Mouse (Mus musculus): ENCODE measurements around the gene Spred3. TPM values are rescaled to one million over a fixed set of nuclear protein-coding genes. Genes with fewer than 3 reads are reported as not detected.
"Not testable (repeated sequence)": the region's sequence is repeated elsewhere in the genome, so short reads cannot be mapped to it uniquely, and the experiment has no call there.

Spred3 gene
- 5.9 and 7.0 TPM in 2 replicates for polyA plus RNA-seq (2012; ENCODE audit: insufficient read depth, low replicate concordance)

DNA sequence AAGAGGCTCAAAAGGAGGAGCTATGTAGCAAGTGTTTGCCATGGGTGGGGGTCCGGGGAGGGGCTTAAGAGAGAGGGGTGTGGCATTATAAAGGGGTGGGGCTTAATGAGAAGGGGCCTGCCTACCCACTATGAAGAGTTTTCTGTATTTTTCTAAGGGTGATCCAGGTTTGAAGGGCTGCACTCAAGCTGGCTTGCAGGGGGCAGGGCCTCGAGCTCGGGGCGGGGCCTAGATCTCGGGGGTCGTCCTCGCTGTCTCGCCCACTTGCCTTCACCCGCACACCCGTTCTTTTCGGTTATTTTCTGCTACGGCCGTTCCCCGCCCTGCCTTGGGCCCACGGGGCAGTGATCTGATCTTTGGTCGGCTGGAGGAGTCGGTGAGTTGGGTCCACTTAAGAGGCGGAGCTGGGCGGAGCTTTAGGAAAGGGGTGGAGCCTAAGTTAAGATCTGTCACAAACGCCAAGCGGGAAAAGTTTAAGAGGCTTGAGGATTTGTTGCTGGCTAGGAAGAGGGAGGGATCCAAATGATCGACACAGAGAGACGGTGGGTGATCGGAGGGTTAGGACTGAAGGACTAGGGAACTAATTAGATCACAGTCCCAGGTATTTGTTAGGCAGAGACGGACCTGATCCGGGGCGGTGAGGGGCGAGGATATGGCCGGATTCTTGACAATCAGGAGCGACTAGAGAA lies at the start of gene Spred3, which contains the start of gene Ggn:
Spred3 (minus strand) TSS at position 346 of the 689 bp plus-strand sequence.
Ggn (plus strand) TSS at position 145 of the 689 bp plus-strand sequence.
- H3K4me1 ChIP-seq: peaks cover 67% of the 10 kb centered on the region
- H3K4me3 ChIP-seq (replicated peaks): peak within 1 kb of the TSS; percentile 95
- peaks cover 56% of the 10 kb centered on the region for H3K36me3 ChIP-seq (replicated peaks; ENCODE audit: low read length)
- no peaks in the 10 kb centered on the region for H3K9me3 ChIP-seq
- TF ChIP-seq FLI1 (IDR thresholded peaks at IDR 0.05; ENCODE audit: low read length) (no peak), GATA1 (IDR thresholded peaks at IDR 0.05; ENCODE audit: borderline replicate concordance, low read length) (no peak)
- H3K27me3 ChIP-seq (replicated peaks): peaks cover 2% of the 10 kb centered on the region

DNA sequence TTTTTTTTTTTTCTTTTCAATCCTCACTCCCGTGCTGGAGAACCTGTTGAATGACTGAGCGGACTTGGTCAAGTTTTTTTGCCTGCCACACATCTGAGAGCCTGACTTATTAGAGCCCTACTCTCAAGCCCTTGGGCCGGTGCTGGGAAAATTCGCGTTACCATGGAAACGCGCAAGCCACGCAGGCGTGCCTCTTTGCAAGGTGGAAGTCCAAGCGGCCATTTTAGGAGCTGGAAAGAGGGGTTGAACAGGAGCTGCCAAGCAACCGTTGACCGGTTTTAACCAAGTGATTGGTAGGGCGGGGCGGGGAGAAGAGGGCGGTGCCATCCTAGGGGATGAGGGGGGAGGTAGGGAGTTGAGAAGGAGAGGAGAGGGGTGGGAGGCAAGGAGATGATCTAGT lies 44.6 kb upstream of the Spred3 start:
- no peaks in the 10 kb centered on the region for H3K27me3 ChIP-seq (replicated peaks)
- peaks cover 25% of the 10 kb centered on the region for H3K4me1 ChIP-seq
- no peak overlapping the region for H3K4me3 ChIP-seq (replicated peaks)
- TF ChIP-seq GATA1 (IDR thresholded peaks at IDR 0.05; ENCODE audit: borderline replicate concordance, low read length) (no peak), FLI1 (IDR thresholded peaks at IDR 0.05; ENCODE audit: low read length) (no peak)
- peaks cover 46% of the 10 kb centered on the region for H3K36me3 ChIP-seq (replicated peaks; ENCODE audit: low read length)
- H3K9me3 ChIP-seq: peaks cover 64% of the 10 kb centered on the region

DNA sequence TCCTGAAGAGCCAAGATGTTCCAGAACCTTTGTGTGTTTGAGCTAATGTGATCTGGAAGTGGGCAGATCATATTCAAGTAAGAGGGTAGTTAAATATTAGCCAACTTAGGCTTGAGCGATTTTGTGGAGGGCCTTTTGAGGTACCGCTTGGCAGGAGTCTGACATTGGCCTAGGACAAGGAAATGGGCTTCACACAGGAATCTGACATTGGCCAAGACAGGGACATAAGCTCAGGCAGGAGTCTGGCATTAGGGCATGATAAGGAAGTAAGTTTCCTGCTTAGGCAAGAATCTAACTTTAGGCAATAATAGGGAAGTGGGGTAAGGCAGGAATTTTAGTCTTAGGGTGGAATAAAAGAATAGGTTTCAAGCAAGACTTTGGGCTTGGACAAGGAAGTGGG lies 44.0 kb upstream of the Spred3 start:
- TF ChIP-seq GATA1 (IDR thresholded peaks at IDR 0.05; ENCODE audit: borderline replicate concordance, low read length): no peak
- TF ChIP-seq FLI1 (IDR thresholded peaks at IDR 0.05; ENCODE audit: low read length): no peak
- H3K4me3 ChIP-seq (replicated peaks): no peak overlapping the region
- peaks cover 58% of the 10 kb centered on the region for H3K9me3 ChIP-seq
- H3K27me3 ChIP-seq (replicated peaks): no peaks in the 10 kb centered on the region
- H3K4me1 ChIP-seq: peaks cover 29% of the 10 kb centered on the region
- H3K36me3 ChIP-seq (replicated peaks; ENCODE audit: low read length): peaks cover 40% of the 10 kb centered on the region

DNA sequence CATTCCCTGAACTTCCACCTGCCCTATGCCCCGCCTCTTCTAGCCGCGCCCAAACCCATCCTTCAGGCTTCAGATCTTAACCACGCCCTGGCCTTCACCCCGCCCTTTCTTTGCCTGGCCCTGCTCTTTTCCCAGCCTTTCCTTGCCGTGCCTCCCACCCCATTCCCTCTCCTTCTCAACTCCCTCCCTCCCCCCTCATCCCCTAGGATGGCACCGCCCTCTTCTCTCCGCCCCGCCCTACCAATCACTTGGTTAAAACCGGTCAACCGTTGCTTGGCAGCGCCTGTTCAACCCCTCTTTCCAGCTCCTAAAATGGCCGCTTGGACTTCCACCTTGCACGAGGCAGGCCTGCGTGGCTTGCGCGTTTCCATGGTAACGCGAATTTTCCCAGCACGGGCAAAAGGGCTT lies 43.5 kb upstream of the Spred3 start, which contains the start of gene Catsperg1:
Catsperg1 (minus strand) TSS at position 361 of the 408 bp plus-strand sequence.
- TF ChIP-seq FLI1 (IDR thresholded peaks at IDR 0.05; ENCODE audit: low read length) (no peak), GATA1 (IDR thresholded peaks at IDR 0.05; ENCODE audit: borderline replicate concordance, low read length) (no peak)
- Histone ChIP-seq H3K27me3 (replicated peaks) (no peaks in the 10 kb centered on the region), H3K36me3 (replicated peaks; ENCODE audit: low read length) (peaks cover 35% of the 10 kb centered on the region), H3K9me3 (peaks cover 53% of the 10 kb centered on the region), H3K4me3 (replicated peaks) (no peak within 1 kb of the TSS), H3K4me1 (peaks cover 32% of the 10 kb centered on the region)

DNA sequence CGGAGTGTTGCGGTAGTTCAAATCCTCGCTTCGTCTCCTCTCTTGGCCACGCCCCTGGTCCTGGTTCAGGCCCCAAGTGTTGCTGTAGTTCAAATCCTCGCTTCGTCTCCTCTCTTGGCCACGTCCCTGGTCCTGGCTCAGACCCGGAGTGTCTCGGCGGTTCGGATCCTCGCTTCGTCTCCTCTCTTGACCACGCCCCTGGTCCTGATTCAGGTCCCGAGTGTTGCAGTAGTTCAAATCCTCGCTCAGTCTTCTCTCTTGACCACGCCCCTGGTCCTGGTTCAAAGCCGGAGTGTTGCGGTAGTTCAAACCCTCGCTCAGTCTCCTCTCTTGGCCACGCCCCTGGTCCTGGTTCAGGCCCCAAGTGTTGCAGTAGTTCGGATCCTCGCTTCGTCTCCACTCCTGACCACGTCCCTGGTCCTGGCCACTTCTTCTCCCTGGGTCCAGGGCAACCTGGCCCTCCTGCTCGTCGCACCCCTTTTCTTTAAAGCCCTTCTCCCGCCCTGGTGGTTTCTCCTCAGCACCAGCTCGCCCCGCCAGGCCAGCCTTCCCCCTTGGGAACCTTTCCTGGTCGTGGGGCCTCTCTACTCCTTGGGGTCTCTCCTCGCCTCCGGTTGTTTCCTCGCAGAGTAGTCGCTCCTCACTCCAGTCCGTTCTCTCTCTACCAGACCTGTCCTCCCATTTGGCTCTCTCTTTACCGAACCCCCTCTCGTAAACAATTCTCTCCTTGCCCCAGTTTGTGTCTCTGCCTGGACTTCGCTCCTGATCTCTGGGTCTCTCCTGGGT lies 42.8 kb upstream of the Spred3 start:
- not testable (repeated sequence) for H3K27me3 ChIP-seq (replicated peaks); H3K4me3 ChIP-seq (replicated peaks)
- H3K9me3 ChIP-seq: peaks cover 48% of the 10 kb centered on the region
- peaks cover 30% of the 10 kb centered on the region for H3K36me3 ChIP-seq (replicated peaks; ENCODE audit: low read length)
- peaks cover 32% of the 10 kb centered on the region for H3K4me1 ChIP-seq

DNA sequence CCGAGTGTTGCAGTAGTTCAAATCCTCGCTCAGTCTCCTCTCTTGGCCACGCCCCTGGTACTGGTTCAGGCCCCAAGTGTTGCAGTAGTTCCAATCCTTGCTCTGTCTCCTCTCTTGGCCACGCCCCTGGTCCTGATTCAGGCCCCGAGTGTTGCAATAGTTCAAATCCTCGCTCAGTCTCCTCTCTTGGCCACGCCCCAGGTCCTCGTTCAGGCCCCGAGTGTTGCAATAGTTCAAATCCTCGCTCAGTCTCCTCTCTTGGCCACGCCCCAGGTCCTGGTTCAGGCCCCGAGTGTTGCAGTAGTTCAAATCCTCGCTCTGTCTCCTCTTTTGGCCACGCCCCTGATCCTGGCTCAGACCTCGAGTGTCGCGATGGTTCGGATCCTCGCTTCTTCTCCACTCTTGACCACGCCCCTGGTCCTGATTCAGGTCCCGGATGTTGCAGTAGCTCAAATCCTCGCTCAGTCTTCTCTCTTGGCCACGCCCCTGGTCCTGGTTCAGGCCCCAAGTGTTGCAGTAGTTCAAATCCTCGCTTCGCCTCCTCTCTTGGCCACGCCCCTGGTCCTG lies 42.1 kb upstream of the Spred3 start:
- Histone ChIP-seq H3K27me3 (replicated peaks) (no peaks in the 10 kb centered on the region), H3K9me3 (peaks cover 41% of the 10 kb centered on the region), H3K4me3 (replicated peaks) (peak overlapping the region; percentile 93), H3K36me3 (replicated peaks; ENCODE audit: low read length) (peaks cover 23% of the 10 kb centered on the region), H3K4me1 (peaks cover 32% of the 10 kb centered on the region)
- no peak for TF ChIP-seq FLI1 (IDR thresholded peaks at IDR 0.05; ENCODE audit: low read length)
- TF ChIP-seq GATA1 (IDR thresholded peaks at IDR 0.05; ENCODE audit: borderline replicate concordance, low read length): no peak

DNA sequence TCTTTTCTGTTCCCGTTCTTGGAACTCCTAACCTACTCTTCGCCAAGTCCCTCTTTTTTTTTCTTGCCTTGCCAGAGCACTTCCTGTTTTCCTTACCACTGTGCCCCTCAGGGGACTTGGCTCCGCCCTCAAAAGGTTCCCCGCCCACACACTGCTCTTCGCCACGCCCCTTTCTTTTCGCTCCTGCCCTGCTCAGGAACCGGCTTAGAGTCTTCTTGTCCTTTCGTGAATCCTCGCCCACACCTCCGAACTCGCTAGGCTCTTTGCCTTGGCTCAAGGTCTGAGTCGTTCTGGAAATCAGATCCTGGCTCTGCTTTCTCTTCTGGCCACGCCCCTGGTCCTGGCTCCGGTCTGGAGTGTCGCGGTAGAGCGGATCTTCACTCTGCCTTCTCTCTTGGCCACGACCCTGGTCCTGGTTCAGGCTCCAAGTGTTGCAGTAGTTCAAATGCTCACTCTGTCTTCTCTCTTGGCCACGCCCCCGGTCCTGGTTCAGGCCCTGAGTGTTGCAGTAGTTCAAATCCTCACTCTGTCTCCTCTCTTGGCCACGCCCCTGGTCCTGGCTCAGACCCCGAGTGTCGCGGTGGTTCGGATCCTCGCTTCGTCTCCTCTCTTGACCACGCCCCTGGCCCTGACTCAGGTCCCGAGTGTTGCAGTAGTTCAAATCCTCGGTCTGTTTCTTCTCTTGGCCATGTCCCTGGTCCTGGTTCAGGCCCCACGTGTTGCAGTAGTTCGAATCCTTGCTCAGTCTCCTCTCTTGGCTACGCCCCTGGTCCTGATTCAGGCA lies 41.4 kb upstream of the Spred3 start:
- Histone ChIP-seq H3K27me3 (replicated peaks) (no peaks in the 10 kb centered on the region), H3K9me3 (peaks cover 35% of the 10 kb centered on the region), H3K36me3 (replicated peaks; ENCODE audit: low read length) (peaks cover 18% of the 10 kb centered on the region), H3K4me3 (replicated peaks) (peak overlapping the region; percentile 93), H3K4me1 (peaks cover 30% of the 10 kb centered on the region)
- TF ChIP-seq FLI1 (IDR thresholded peaks at IDR 0.05; ENCODE audit: low read length) (no peak), GATA1 (IDR thresholded peaks at IDR 0.05; ENCODE audit: borderline replicate concordance, low read length) (no peak)

DNA sequence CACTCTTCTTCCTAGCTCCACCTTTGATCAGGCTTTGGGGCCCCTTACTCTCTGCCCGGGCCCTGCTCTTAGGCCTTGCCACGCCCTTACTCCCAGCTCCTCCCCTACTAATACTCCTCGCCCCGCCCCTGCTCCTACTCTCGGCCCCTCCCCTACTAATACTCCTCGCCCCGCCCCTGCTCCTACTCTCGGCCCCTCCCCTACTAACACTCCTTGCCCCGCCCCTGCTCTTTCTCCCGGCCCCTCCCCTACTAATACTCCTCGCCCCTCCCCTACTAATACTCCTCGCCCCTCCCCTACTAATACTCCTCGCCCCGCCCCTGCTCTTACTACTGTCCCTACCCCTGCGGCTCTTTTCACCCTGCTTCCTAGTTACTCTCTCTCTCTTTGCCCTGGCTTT lies 40.8 kb upstream of the Spred3 start:
- H3K36me3 ChIP-seq (replicated peaks; ENCODE audit: low read length): peaks cover 13% of the 10 kb centered on the region
- H3K4me1 ChIP-seq: peaks cover 29% of the 10 kb centered on the region
- peak overlapping the region; percentile 93 for H3K4me3 ChIP-seq (replicated peaks)
- not testable (repeated sequence) for H3K27me3 ChIP-seq (replicated peaks)
- H3K9me3 ChIP-seq: peaks cover 33% of the 10 kb centered on the region

DNA sequence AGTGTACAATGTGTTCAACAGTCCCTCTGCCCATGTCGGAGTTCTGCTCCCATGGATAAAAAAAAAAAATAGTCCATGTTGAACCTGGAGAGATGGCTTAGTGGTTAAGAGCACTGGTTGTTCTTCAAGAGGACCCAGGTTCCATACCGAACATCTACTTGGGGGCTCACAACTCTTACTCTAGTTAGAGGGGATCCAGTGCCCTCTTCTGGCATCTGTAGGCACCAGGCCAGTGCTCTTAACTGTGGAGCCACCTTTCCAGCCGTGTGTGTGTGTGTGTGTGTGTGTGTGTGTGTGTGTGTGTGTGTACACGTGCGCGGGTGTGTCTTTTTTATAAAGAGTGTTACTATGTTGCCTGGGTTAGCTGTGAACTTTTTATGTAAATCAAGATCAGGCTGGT lies 32.4 kb upstream of the Spred3 start:
- TF ChIP-seq GATA1 (IDR thresholded peaks at IDR 0.05; ENCODE audit: borderline replicate concordance, low read length) (no peak), FLI1 (IDR thresholded peaks at IDR 0.05; ENCODE audit: low read length) (no peak)
- Histone ChIP-seq H3K27me3 (replicated peaks) (peaks cover 10% of the 10 kb centered on the region), H3K4me1 (0 out of 2 replicates have a peak, but pooled peaks cover 4% of the 10 kb centered on the region), H3K36me3 (replicated peaks; ENCODE audit: low read length) (no peaks in the 10 kb centered on the region), H3K4me3 (replicated peaks) (no peak overlapping the region), H3K9me3 (no peaks in the 10 kb centered on the region)

DNA sequence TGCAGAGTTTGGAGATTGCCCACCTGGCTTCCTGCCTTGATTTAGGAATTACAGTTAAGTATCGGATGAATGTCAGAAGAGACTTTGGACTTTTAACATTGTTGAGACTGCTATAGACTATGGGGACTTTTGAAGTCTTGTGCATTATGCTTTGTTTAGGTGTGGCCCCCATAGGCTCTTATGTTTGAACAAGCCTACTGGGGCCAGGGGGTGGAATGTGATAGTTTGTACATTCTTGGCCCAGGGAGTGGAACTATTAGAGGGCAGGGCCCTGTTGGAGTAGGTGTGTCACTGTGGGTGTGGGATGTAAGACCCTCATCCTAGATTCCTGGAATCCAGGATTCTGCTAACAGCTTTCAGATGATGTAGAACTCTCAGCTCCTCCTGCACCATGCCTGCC lies 24.0 kb upstream of the Spred3 start:
- H3K27me3 ChIP-seq (replicated peaks); H3K4me3 ChIP-seq (replicated peaks); H3K4me1 ChIP-seq; H3K9me3 ChIP-seq; H3K36me3 ChIP-seq (replicated peaks; ENCODE audit: low read length): not testable (repeated sequence)

DNA sequence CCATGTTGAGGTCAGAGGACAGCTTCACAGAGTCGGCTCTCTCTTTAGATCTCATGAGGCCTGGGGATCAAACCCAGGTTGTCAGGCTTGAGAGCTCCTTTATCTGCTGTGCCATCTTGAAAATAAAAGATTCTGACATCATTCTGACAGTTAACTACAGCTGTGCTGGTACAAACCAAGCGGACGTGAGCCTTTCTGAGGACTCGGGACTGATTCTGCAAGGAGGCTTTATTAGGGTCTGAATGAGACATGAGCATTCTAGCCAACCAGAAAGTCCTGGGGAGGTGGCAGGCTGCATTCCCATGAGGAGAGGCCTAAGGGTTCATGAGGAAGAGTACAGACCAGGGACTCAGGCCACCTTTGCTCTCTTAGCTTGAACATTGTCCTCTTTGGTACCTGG lies 11.1 kb upstream of the Spred3 start:
- H3K4me3 ChIP-seq (replicated peaks); H3K27me3 ChIP-seq (replicated peaks); H3K9me3 ChIP-seq: not testable (repeated sequence)
- Histone ChIP-seq H3K4me1 (peaks cover 29% of the 10 kb centered on the region), H3K36me3 (replicated peaks; ENCODE audit: low read length) (peaks cover 24% of the 10 kb centered on the region)

Measured in megakaryocyte, embryonic 14.5 days (primary cell).